Mouse (Mus musculus): ENCODE data around the gene Hscb.

Gene Hscb

GRCm38 (mm10) chr5:110781529-110782238 is 57.9 kb downstream of the Hscb start:
- no peak for DNase-seq (ENCODE audit: low read depth)

DNA sequence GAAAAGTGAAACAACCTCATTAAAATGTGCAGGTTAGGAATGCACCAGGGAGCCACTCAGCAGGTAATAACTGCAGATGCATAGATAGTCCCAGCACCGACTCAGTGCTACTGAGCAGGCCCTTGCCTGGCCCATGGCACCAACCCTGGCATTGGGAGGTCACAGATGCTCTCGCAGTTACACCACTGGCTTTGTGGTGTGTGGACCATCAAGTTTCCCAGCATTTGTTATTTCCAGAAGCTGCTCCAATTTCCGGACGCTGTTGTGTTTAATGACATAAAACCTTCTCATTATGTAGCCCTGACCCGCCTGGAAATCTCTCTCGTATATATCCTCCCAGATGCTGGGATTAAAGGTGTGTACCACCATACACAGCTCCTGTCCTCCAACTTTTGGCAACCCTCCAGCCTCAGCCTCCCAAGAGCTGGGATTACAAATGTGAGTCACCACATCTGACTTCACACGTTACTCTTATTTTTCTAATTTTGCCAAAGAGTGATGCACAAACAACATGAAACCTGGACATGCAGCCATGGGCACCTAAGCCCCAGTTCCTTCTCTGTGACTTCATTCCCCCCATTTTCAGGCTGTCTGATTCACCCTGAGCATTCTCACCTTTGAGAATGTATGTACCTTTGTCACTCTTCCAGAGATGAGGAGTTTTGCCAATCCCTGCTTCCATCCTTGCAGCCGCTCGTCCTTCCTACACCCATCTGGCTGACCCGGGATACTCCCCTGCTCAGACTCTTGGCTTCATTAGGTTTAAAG is 58.6 kb downstream of the Hscb start:
- DNase-seq (ENCODE audit: low read depth): no peak

- peak; percentile 90 for DNase-seq (ENCODE audit: low read depth)
Measured at GRCm38 (mm10) chr5:110779998-110780760, 59.4 kb downstream of the Hscb start, which contains the start of gene Pus1. Gene Pus1 (minus strand): TSS chr5:110780659.

- no peak for DNase-seq (ENCODE audit: low read depth)
Measured at GRCm38 (mm10) chr5:110779276-110779997, 60.1 kb downstream of the Hscb start.
